ENCODE assay signal across 16 mouse cellular contexts in genomic region chr1:155241701-155242487, GRCm38 (mm10). TPM values are rescaled to one million over a fixed set of nuclear protein-coding genes. Genes with fewer than 3 reads are reported as not detected.
A peak's percentile ranks its signal among the peaks of the same experiment; 100 is the strongest.
DNase-seq lines count a peak whose midpoint lies in the region; ATAC-seq and TF ChIP-seq lines count a peak whose summit lies in the region.
"Had no signal": no experiment of that assay in that cellular context is flagged by ENCODE, and none has a peak within 500 bp of the region (broad histone marks: within the 10 kb centered on the region; RNA-seq: fewer than 3 reads in every experiment).

No protein-coding gene starts in this region.

- H3K27me3 ChIP-seq in heart, postnatal 0 days (ENCODE audit: control insufficient read depth, insufficient read depth, low read length), result no peaks in the 10 kb centered on the region
- H3K27me3 ChIP-seq in heart, embryonic 12.5 days (replicated peaks), result no peaks in the 10 kb centered on the region
- H3K27me3 ChIP-seq in kidney, embryonic 15.5 days, result 0 out of 2 replicates have a peak, but pooled peaks cover 9% of the 10 kb centered on the region
- H3K27me3 ChIP-seq in ES-Bruce4 (ENCODE audit: control insufficient read depth, insufficient read depth, low read length, poor library complexity, severe bottlenecking), result peaks cover 4% of the 10 kb centered on the region; the same call in 1 of the 2 replicates

- no peak for TF ChIP-seq POLR2A in ES-Bruce4 (IDR thresholded peaks at IDR 0.05; ENCODE audit: insufficient read depth, low read length)

- no peaks in the 10 kb centered on the region for H3K9me3 ChIP-seq in heart, postnatal 0 days (replicated peaks; ENCODE audit: control insufficient read depth, low read length)
- no peaks in the 10 kb centered on the region for H3K9me3 ChIP-seq in heart, embryonic 12.5 days (replicated peaks)
- H3K9me3 ChIP-seq in kidney, embryonic 15.5 days (replicated peaks), result no peaks in the 10 kb centered on the region
- H3K9me3 ChIP-seq in ES-Bruce4 (replicated peaks; ENCODE audit: control insufficient read depth, insufficient read depth, low read length, poor library complexity, severe bottlenecking), result no peaks in the 10 kb centered on the region
- H3K9me3 ChIP-seq: forebrain, embryonic 12.5 days had no signal

- no peak overlapping the region for H3K4me3 ChIP-seq in gastrocnemius, adult 2 months
- H3K4me3 ChIP-seq in heart, postnatal 0 days (ENCODE audit: low read depth, low read length), result no peak overlapping the region
- no peak overlapping the region for H3K4me3 ChIP-seq in heart, embryonic 12.5 days
- H3K4me3 ChIP-seq in kidney, embryonic 15.5 days (replicated peaks), result no peak overlapping the region
- H3K4me3 ChIP-seq in ES-Bruce4 (ENCODE audit: low read depth, low read length), result no peak overlapping the region
- H3K4me3 ChIP-seq: forebrain, embryonic 12.5 days; left cerebral cortex, adult 2 months had no signal

- no peak overlapping the region for H3K9ac ChIP-seq in heart, postnatal 0 days (replicated peaks; ENCODE audit: low read depth, low read length)
- no peak overlapping the region for H3K9ac ChIP-seq in heart, embryonic 12.5 days
- no peak overlapping the region for H3K9ac ChIP-seq in kidney, embryonic 15.5 days
- H3K9ac ChIP-seq in ES-Bruce4 (ENCODE audit: low read depth, poor library complexity, severe bottlenecking), result no peak overlapping the region
- H3K9ac ChIP-seq: forebrain, embryonic 12.5 days had no signal

- 69% methylated on average over 12 of the region's 12 CpGs for WGBS in heart, postnatal 0 days
- 77% methylated on average over 12 of the region's 12 CpGs for WGBS in heart, embryonic 12.5 days
- 84% methylated on average over 12 of the region's 12 CpGs for WGBS in kidney, embryonic 15.5 days

- peak; percentile 17 for DNase-seq in gastrocnemius, adult 2 months
- no peak for DNase-seq in gastrocnemius, postnatal 14 days
- no peak for DNase-seq in heart, postnatal 0 days (ENCODE audit: low spot score)
- DNase-seq in kidney, adult 9 months, result peak; percentile 64
- DNase-seq: cerebellum, adult 9-10 months; gastrocnemius, postnatal 10 days; left cerebral cortex, postnatal 4 days; liver; thymus, postnatal 36 days had no signal

- ATAC-seq in heart, postnatal 0 days (ENCODE audit: insufficient read depth, low read depth), result no peak
- ATAC-seq in heart, embryonic 12.5 days (ENCODE audit: insufficient number of reproducible peaks, low FRiP score), result no peak
- ATAC-seq in kidney, embryonic 15.5 days (replicated peaks; ENCODE audit: low FRiP score), result no peak
- ATAC-seq: lung, postnatal 0 days had no signal

- TF ChIP-seq EP300 in heart, postnatal 0 days (IDR thresholded peaks at IDR 0.05; ENCODE audit: low read depth), result no peak
- no peak for TF ChIP-seq EP300 in ES-Bruce4 (IDR thresholded peaks at IDR 0.05; ENCODE audit: insufficient read depth, low read depth, low read length)

- no peak for TF ChIP-seq CTCF in gastrocnemius, adult 2 months (IDR thresholded peaks at IDR 0.05)
- no peak for TF ChIP-seq CTCF in heart, postnatal 0 days (IDR thresholded peaks at IDR 0.05; ENCODE audit: low read depth)
- peak; percentile 35 for TF ChIP-seq CTCF in ES-Bruce4 (IDR thresholded peaks at IDR 0.05; ENCODE audit: low read depth, low read length)

- H3K27ac ChIP-seq in gastrocnemius, adult 2 months, result no peak overlapping the region
- H3K27ac ChIP-seq in heart, postnatal 0 days (ENCODE audit: low read depth), result peak overlapping the region; percentile 53
- H3K27ac ChIP-seq in heart, embryonic 12.5 days (ENCODE audit: poor library complexity, severe bottlenecking), result no peak overlapping the region
- no peak overlapping the region for H3K27ac ChIP-seq in kidney, embryonic 15.5 days
- H3K27ac ChIP-seq in ES-Bruce4 (ENCODE audit: insufficient read depth, low read length), result no peak overlapping the region
- H3K27ac ChIP-seq: forebrain, embryonic 12.5 days; left cerebral cortex, adult 2 months had no signal

- intact Hi-C loops in gastrocnemius, adult 2 months (cut with DNase I), result no loop called here
- intact Hi-C loops in gastrocnemius, postnatal 14 days (cut with DNase I; ENCODE audit: low total_unique reads), result loop anchor here (5.0 kb wide), 1 partner anchor 40 kb away; no protein-coding TSS in a partner anchor

- H3K4me1 ChIP-seq in heart, postnatal 0 days (ENCODE audit: control insufficient read depth, insufficient read depth), result peaks cover 49% of the 10 kb centered on the region
- peaks cover 60% of the 10 kb centered on the region for H3K4me1 ChIP-seq in heart, embryonic 12.5 days (replicated peaks)
- peaks cover 57% of the 10 kb centered on the region for H3K4me1 ChIP-seq in kidney, embryonic 15.5 days
- H3K4me1 ChIP-seq in ES-Bruce4 (ENCODE audit: control insufficient read depth, insufficient read depth, low read length), result peaks cover 2% of the 10 kb centered on the region

- H3K4me2 ChIP-seq in heart, postnatal 0 days (ENCODE audit: low read depth, low read length), result peak overlapping the region; percentile 14; the same call in 1 of the 2 replicates
- H3K4me2 ChIP-seq in heart, embryonic 12.5 days, result no peak overlapping the region
- no peak overlapping the region for H3K4me2 ChIP-seq in kidney, embryonic 15.5 days
- H3K4me2 ChIP-seq: forebrain, embryonic 12.5 days; midbrain, embryonic 11.5 days had no signal

- peaks cover 30% of the 10 kb centered on the region for H3K36me3 ChIP-seq in heart, postnatal 0 days (replicated peaks; ENCODE audit: control insufficient read depth, insufficient read depth, low read length)
- peaks cover 42% of the 10 kb centered on the region for H3K36me3 ChIP-seq in heart, embryonic 12.5 days
- H3K36me3 ChIP-seq in kidney, embryonic 15.5 days, result peaks cover 23% of the 10 kb centered on the region
- H3K36me3 ChIP-seq in ES-Bruce4 (ENCODE audit: control insufficient read depth, insufficient read depth, low read length, poor library complexity, severe bottlenecking), result no peaks in the 10 kb centered on the region

RNA-seq across cellular contexts. Expression of gene BC034090, which starts 2.4 kb away (rescaled TPM):
- total RNA-seq in gastrocnemius, adult 2 months (2021), result 1 to 10 TPM in 1 of 2 experiments, under 1 TPM in 1; 0.94 to 1.8 TPM
- 1 to 10 TPM; 3.8 to 4.3 TPM for total RNA-seq in gastrocnemius, postnatal 14 days (2021)
- total RNA-seq in heart, postnatal 0 days (2014; rRNA removed; ENCODE audit: low replicate concordance), result 45.1 and 82.1 TPM in 2 replicates
- polyA plus RNA-seq in heart, postnatal 0 days (2015; fragmentation: Nextera tagmentation; extraction: Ambion mirVana), result 9.5 and 9.7 TPM in 2 replicates
- polyA plus RNA-seq in heart, embryonic 12.5 days (2016; fragmentation: Nextera tagmentation; extraction: Ambion mirVana), result 9.0 and 9.6 TPM in 2 replicates
- 7.0 and 7.2 TPM in 2 replicates for polyA plus RNA-seq in kidney, embryonic 15.5 days (2015; fragmentation: Nextera tagmentation; extraction: Ambion mirVana)
- polyA plus RNA-seq in ES-Bruce4 (2011; ENCODE audit: insufficient read depth, insufficient read length, low read depth, missing spikeins), result 8.0 and 8.4 TPM in 2 replicates

Comparison
In these comparisons a context has a peak if more than half of its experiments do, and no peak if none do; other contexts are left out.
1. DNase-seq: peak in gastrocnemius, adult 2 months (single experiment) and kidney, adult 9 months (single experiment); none in gastrocnemius, postnatal 14 days (single experiment) and heart, postnatal 0 days (single experiment).